Mouse (Mus musculus): ENCODE data around the gene Mfsd5.

The Mfsd5 gene

GRCm38 (mm10) chr15:102248131-102248811, 31.0 kb upstream of the Mfsd5 start:
- in situ Hi-C loops (cut with MboI, MseI): no loop called here

DNA sequence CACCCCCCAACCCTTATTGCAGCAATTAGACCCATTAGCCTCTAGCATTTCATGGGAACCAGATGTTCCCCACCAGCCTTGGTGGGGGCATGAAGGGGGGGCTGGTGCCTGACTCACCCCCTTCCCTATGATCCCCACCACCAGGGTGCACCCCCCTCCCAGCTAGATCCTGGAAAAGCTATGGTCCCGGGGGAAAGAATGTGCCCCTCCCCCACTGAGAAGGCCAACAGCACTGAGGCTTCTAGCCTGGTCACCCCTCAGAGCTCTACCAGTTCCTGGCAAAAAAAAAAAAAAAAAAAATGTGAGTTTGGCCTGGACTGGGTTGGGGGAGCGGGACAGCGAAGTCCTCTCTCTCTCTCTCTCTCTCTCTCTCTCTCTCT, 30.5 kb upstream of the Mfsd5 start:
- in situ Hi-C loops (cut with MboI, MseI): no loop called here

GRCm38 (mm10) chr15:102249251-102249691, 30.0 kb upstream of the Mfsd5 start:
- in situ Hi-C loops (cut with MboI, MseI): no loop called here

- in situ Hi-C loops (cut with MboI, MseI): no loop called here
Measured at GRCm38 (mm10) chr15:102249967-102250366, 29.3 kb upstream of the Mfsd5 start.

DNA sequence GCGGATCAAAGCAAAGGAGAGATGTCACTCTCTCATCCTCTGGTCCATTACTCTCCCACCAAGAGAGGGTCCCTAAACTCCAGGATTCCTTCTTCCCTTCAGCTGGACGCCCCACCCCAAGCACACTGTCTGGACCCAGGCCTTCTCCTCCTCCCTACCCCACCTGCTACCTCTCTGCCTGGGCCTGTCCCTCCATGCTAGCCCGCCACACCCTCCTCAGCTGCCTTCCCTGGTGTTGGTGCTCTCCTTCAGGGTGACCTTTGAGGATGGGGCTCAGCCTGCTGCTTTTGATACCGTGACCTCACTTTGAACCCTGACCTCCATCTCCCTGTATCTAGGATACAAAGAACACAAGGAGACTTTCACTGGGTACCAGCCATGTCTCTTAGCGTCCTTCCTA, 28.7 kb upstream of the Mfsd5 start:
- in situ Hi-C loops (cut with MboI, MseI): no loop called here

DNA sequence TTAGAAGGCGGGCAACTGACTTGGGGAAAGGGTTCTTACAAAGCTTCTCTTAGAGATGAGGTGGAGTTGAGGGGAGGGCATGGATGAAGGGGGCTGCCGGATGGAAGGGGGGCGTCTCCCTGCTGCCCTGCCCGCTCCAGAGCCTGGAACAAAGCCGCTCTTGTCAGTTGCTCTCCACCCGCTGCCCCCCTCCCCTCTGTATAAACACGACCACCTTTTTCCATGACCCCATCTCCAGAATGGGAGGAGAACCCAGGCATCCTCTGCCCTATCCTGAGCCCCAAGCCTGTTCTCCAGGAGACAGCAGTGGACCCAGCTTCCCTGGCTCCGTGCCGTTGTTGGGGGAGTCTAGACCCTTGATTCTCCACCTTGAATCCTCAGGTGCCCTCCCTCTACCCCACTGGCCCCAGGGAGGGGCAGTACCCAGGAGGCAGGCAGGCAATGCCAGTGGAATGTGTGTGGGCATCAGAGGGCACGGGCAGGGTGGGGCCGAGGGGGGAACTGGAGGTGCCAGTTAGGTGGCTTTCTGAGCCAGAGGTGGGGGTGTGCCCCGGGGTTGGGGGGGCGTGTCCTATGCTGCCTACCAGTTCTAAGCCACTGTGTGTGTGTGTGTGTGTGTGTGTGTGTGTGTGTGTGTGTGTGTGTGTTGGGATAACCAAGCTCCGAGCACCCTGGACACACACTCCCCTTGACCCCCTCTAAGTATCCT, 23.6 kb upstream of the Mfsd5 start:
- in situ Hi-C loops (cut with MboI, MseI): no loop called here

DNA sequence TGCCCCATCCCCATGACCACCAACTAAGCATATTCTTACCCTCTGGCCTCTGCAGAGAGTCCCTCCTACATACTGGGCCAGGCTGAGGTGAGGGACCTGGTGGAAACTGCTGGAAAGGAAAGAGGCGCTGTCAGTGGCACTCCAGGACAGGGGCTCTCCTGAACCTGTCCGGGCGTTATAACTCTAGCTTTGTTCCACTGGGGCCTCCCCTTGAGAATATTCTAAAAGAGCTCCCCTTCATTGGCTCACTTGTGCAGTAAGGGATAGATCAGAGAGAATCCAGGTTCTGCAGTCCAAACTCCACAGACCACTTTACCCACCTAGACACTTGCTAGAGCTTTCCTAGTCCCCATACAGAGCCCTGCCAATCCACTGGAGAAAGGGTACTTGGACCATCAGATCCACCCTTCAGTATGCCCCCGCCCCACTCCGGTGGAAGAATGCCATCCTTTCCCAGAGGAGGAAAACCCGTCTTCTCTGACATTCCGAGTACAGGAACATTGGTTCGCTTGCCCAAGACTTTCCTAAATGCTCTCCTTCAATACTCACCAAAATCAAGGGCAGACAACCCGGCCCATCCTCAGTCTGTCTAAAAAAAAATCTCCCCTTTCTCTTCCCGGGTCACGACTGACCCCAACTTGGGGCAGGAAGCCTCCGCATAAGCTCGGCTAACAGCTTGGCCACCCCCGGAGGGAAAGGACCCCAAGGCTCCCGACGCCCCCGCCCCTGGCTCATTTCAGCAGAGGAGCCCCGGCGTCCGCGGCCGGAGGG, 22.6 kb upstream of the Mfsd5 start:
- in situ Hi-C loops (cut with MboI, MseI): no loop called here

- in situ Hi-C loops (cut with MboI, MseI): no loop called here
Measured at GRCm38 (mm10) chr15:102257202-102258075, 21.8 kb upstream of the Mfsd5 start, which contains the start of gene Rarg. Gene Rarg, minus strand, starts transcription at chr15:102257517.

DNA sequence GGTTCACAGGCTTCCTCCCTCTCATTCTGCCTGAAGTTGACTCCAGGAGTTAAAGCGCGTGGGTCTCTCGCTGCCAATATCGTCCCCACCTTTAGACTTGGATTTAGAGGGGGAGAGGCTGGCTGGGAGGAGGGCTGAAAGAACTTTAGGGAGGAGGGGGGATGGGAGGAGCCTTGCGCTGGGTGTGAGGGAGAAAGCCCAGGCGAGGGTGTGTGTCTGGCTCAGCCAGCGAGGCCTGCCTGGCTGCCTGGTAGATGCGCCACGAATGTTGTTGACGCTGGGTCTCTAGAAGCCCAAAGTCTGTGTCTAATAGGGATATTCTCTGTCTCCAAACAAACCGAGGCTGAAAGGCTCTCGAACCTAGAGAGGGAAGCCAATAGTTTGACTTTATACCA, 21.2 kb upstream of the Mfsd5 start:
- in situ Hi-C loops (cut with MboI, MseI): no loop called here

GRCm38 (mm10) chr15:102258581-102259253, 20.5 kb upstream of the Mfsd5 start:
- in situ Hi-C loops (cut with MboI, MseI): no loop called here

DNA sequence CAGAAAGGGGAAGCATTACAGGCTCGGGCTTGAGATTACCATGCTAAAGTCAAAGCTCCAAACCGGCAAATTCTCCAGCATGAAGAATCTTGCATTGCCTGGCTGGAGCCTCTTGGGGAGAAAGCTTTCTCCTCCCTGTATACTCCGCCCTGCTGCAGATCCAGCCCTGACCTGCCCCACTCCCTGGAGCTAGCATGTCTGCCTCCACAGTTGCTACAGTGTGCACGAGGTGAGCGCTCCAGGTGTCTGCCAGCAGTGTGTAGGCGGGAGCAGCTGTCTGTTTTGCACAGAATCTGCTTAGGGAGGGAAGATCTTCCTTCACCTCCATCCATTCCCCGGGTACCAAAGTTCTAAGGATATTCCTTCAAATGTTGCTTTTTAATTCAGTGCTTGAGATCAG, 16.7 kb upstream of the Mfsd5 start:
- in situ Hi-C loops (cut with MboI, MseI): no loop called here

GRCm38 (mm10) chr15:102263037-102263436, 16.2 kb upstream of the Mfsd5 start:
- in situ Hi-C loops (cut with MboI, MseI): no loop called here

DNA sequence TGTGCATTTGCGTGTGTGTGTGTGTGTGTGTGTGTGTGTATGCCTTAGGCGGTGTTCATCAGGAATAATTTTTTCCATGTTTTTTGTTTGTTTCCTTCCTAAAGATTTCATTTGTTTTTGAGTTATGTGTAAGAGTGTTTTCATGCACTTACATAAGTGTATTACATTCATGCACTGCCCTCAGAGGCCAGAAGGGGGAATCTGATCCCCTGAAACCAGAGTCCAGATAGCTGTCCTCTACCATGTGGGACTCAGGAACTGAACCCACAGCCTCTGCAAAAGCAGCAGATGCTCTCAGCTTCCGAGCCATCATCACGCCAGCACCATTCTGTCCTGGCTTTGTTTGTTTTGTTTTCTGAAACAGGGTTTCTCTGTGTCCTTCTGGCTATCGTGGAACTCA, 13.7 kb upstream of the Mfsd5 start:
- in situ Hi-C loops (cut with MboI, MseI): no loop called here

DNA sequence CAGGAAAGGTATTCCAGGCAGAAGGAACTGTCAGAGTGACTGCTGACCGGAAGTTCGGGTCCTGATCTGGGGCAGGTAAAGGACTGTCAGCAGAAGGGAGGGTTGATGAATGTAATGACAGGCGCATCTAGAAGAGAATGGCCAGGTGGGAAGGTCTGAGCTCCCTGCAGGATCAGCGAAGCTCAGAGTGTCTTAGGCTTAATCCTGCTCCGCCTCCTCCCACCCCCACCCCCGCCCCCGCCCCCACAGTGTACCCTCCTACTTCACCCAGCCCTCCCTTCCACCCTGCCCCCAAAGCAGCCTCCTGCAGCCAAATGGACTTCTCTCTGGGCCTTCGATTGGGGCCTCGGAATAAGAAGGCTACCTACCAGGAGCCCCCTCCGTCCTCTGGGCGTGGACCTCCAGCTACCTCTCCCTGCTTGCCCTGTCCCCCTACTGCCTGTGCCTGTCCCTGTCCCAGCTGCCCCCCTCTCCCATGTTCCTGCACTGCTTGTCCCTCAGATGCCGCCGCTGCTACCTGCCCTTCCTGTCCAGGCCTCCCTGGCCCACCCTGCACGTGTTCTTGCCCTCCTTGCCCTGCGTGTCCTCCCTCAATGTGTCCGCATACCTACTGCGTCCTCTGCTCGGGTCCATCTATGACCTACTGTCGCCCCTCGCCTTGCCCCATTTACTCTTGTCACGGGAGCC, 8.8 kb upstream of the Mfsd5 start, which contains the start of gene Gm9918:
Gene Gm9918, plus strand, starts transcription at position 290 of the 687 bp plus-strand sequence.
- in situ Hi-C loops (cut with MboI, MseI): no loop called here

DNA sequence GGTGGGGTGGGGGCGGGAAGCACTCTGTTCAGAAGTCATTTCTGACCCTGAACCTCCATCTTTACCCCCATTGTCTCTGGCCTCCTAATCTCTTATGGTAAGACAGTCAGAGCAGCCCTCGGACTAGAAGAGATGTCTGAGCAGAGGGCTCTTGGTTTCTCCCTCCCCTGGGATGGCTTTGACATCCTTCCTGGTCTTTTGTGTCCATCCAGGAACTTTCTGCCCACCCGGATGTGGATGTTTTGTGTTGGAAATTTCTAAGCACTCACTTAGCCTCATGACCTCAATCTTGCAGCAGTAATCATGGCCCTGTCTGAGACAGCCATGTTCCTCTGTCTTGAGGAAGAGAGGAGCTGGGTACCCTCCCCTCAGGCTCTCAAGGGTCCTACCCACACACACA, 7.8 kb upstream of the Mfsd5 start:
- in situ Hi-C loops (cut with MboI, MseI): no loop called here

GRCm38 (mm10) chr15:102273982-102274716, 5.1 kb upstream of the Mfsd5 start:
- in situ Hi-C loops (cut with MboI, MseI): no loop called here

GRCm38 (mm10) chr15:102278726-102279091, 545 bp upstream of the Mfsd5 start:
- in situ Hi-C loops (cut with MboI, MseI): no loop called here

DNA sequence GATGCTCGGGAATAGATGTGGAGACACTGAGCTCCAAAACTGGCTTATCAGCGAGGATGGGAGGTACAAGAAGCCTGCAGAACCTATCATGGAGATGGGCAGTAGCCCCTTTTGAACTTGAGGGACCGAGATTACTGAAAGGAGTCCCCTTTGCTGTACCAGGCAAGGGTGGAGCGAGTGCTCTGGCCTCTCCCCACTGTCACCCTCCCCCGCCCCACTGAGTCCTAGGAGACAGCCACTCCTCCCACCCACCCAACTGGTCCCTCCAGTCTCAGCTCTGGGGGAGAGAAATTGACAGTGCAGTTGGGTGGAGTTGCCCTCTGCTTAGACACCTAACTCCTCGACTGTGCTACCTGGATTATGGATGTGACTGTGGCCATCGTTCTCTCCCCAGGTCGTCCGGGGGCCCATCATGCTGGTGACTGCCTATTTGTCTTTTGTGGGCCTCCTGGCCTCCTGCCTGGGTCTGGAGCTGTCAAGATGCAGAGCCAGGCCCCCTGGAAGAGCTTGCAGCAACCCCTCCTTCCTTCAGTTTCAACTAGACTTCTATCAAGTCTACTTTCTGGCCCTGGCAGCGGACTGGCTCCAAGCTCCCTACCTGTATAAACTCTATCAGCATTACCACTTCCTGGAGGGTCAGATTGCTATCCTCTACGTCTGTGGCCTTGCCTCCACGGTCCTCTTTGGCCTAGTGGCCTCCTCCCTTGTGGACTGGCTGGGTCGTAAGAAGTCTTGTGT, 698 bp downstream of the Mfsd5 start:
- in situ Hi-C loops (cut with MboI, MseI): no loop called here

GRCm38 (mm10) chr15:102280623-102281022, 1.4 kb downstream of the Mfsd5 start:
- in situ Hi-C loops (cut with MboI, MseI): no loop called here
